Mouse (Mus musculus) cerebellum, adult 2 months (tissue): ENCODE data around the gene 2610507B11Rik.
A peak's percentile ranks its signal among the peaks of the same experiment; 100 is the strongest.

Experiments used
- CTCF ChIP-seq: fragments of 200-500 bp; IDR thresholded peaks from 2 replicates; pipeline ENCODE4 v1.5.1; 2011; ENCODE audit warnings: low read depth, mild to moderate bottlenecking, control low read depth, low read length, moderate library complexity, borderline replicate concordance; ENCODE audit not compliant: insufficient read depth
- POLR2A ChIP-seq: fragments of 200-500 bp; IDR thresholded peaks from 2 replicates; pipeline ENCODE4 v1.6.1; 2011; ENCODE audit warnings: low read length, control low read depth, borderline replicate concordance; ENCODE audit not compliant: insufficient read depth

GRCm38 (mm10) chr11:78262550-78262949 is 998 bp downstream of the 2610507B11Rik start:
- TF ChIP-seq POLR2A (no peak), CTCF (peak; percentile 51; the same call in 1 of the 2 replicates)
